Mouse (Mus musculus): ENCODE data around the gene Med1.
A peak's percentile ranks its signal among the peaks of the same experiment; 100 is the strongest.
"Not testable (repeated sequence)": the region's sequence is repeated elsewhere in the genome, so short reads cannot be mapped to it uniquely, and the experiment has no call there.

Med1 gene

GRCm38 (mm10) chr11:98187640-98188395 lies 5.3 kb downstream of the Med1 start:
- no peak for DNase-seq (ENCODE audit: low read depth, low spot score)
- Histone ChIP-seq H3K36me3 (ENCODE audit: control insufficient read depth, insufficient read depth, low read length, poor library complexity, severe bottlenecking) (peaks cover 9% of the 10 kb centered on the region), H3K27me3 (ENCODE audit: control insufficient read depth, insufficient read depth, low read length, poor library complexity, severe bottlenecking) (no peaks in the 10 kb centered on the region)

- DNase-seq (ENCODE audit: low read depth, low spot score); H3K27me3 ChIP-seq (ENCODE audit: control insufficient read depth, insufficient read depth, low read length, poor library complexity, severe bottlenecking); H3K36me3 ChIP-seq (ENCODE audit: control insufficient read depth, insufficient read depth, low read length, poor library complexity, severe bottlenecking): not testable (repeated sequence)
These were observed 10.9 kb downstream of the Med1 start for GRCm38 (mm10) chr11:98182149-98182548.

DNA sequence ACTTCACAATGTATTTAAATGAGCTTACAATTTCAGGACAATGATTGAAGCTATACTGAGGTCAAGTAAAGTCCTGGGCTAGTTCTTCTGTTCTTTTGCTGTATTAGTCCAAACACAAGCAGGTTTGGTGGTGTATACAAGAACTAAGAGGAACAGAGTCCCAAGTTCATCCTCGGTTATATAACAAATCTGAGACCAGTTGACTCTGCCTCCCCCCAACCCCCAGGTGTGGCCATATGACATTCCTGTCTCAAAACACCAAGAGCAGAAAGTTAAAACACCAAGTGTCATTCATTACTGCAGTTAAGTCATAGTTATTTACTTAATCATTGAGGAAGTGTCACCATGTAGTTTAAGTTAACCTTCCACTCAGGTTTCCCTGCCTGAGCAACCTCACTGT lies 24.7 kb downstream of the Med1 start:
- DNase-seq (ENCODE audit: low read depth, low spot score), result no peak
- no peaks in the 10 kb centered on the region; the same call in 1 of the 2 replicates for H3K27me3 ChIP-seq (ENCODE audit: control insufficient read depth, insufficient read depth, low read length, poor library complexity, severe bottlenecking)

DNA sequence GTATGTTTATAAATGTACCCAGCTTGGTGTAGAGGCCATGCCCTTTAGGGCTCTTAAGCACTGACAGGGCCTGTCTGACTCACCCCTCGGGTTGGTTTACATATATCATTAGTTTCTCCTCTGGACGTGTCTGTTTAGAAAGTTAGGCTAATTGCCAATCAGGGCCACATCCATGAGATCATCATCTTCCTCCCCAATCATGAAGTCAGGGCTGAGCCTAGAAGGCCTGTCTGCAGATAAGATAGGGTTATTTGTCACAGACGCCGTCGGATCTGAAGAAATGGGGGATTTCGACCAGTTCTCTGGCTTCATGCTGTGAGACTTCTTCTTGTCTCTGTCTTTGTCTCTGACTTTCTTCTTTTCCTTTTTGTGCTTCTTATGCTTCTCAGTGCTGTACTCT lies 38.0 kb downstream of the Med1 start:
- Histone ChIP-seq H3K27me3 (ENCODE audit: control insufficient read depth, insufficient read depth, low read length, poor library complexity, severe bottlenecking) (no peaks in the 10 kb centered on the region), H3K36me3 (ENCODE audit: control insufficient read depth, insufficient read depth, low read length, poor library complexity, severe bottlenecking) (peaks cover 2% of the 10 kb centered on the region; the same call in 1 of the 2 replicates)
- DNase-seq (ENCODE audit: low read depth, low spot score), result no peak

More for the DNA sequence above, 24.7 kb downstream of the Med1 start:
- H3K36me3 ChIP-seq (ENCODE audit: control insufficient read depth, insufficient read depth, low read length, poor library complexity, severe bottlenecking), result peaks cover 26% of the 10 kb centered on the region

DNA sequence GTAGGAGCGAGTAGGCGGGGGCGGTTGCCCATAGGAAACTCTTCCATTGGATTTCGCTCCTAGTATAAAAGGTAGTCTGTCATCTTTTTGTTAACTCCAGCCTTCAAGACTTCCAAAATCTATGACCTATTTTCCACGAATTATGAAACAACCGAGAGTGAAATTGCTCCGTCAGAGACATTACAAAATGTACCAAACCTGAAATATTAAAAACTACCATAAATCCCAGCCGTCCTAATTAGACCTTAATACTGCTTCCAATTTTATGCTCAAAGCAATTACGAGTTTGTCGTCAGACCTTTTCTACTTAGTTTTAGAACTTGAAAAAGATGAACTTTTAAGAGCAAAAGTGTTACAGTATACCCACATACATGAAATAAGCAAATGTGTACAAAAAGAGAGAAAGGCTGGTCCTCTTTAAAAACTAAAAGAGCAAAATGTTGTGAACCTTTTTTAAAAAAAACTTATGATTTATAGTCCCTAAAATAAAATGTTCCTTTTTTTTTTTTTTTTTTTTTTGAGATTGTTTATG lies 42.4 kb downstream of the Med1 start:
- Histone ChIP-seq H3K36me3 (ENCODE audit: control insufficient read depth, insufficient read depth, low read length, poor library complexity, severe bottlenecking) (0 out of 2 replicates have a peak, but pooled peaks cover 5% of the 10 kb centered on the region), H3K27me3 (ENCODE audit: control insufficient read depth, insufficient read depth, low read length, poor library complexity, severe bottlenecking) (no peaks in the 10 kb centered on the region)
- no peak for DNase-seq (ENCODE audit: low read depth, low spot score)

- Histone ChIP-seq H3K36me3 (ENCODE audit: control insufficient read depth, insufficient read depth, low read length, poor library complexity, severe bottlenecking) (0 out of 2 replicates have a peak, but pooled peaks cover 5% of the 10 kb centered on the region), H3K27me3 (ENCODE audit: control insufficient read depth, insufficient read depth, low read length, poor library complexity, severe bottlenecking) (no peaks in the 10 kb centered on the region)
- peak; percentile 89 for DNase-seq (ENCODE audit: low read depth, low spot score)
These were observed 43.1 kb downstream of the Med1 start, which contains the start of gene Fbxl20 for GRCm38 (mm10) chr11:98149786-98150624. Fbxl20 (minus strand) TSS chr11:98150403.

GRCm38 (mm10) chr11:98149304-98149750 lies 43.8 kb downstream of the Med1 start:
- DNase-seq (ENCODE audit: low read depth, low spot score), result peak; percentile 91
- Histone ChIP-seq H3K36me3 (ENCODE audit: control insufficient read depth, insufficient read depth, low read length, poor library complexity, severe bottlenecking) (0 out of 2 replicates have a peak, but pooled peaks cover 5% of the 10 kb centered on the region), H3K27me3 (ENCODE audit: control insufficient read depth, insufficient read depth, low read length, poor library complexity, severe bottlenecking) (no peaks in the 10 kb centered on the region)

DNA sequence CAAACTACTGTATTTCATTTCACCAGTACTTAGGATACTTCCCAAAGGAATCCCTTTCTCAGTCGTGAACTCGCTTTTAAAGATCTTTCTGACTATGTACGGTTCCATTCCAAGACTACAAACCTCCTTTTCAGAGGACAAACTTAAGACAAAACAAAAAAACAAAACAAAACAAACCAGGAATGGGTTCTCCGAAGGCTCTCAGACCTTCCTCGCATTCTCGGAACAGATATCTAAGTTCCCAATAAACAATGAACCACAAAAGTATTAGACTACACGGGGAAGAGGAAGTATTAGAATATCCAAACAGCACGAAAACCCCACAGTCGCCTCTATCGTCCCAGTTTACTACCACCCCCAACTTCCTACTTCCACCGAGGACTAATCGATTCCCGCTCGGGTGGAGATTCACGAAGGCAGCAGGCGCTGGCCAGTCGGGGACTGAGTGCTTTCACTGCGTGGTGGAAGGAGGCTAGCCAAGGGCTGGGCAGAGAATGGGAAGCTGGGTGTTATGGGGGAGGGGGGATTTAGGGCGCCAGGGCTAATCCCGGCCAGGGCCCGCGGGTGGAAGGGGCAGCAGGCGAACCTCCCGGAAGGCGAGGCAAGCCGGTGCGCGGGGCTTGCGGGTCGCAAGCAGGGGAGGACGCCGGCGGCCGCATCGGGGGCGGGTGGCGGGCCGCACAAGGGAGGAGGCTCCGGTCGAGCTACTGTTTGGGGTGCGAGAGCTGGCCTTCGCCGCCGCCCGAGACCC lies 44.4 kb downstream of the Med1 start:
- DNase-seq (ENCODE audit: low read depth, low spot score), result peak; percentile 29
- Histone ChIP-seq H3K27me3 (ENCODE audit: control insufficient read depth, insufficient read depth, low read length, poor library complexity, severe bottlenecking) (no peaks in the 10 kb centered on the region), H3K36me3 (ENCODE audit: control insufficient read depth, insufficient read depth, low read length, poor library complexity, severe bottlenecking) (0 out of 2 replicates have a peak, but pooled peaks cover 5% of the 10 kb centered on the region)

DNA sequence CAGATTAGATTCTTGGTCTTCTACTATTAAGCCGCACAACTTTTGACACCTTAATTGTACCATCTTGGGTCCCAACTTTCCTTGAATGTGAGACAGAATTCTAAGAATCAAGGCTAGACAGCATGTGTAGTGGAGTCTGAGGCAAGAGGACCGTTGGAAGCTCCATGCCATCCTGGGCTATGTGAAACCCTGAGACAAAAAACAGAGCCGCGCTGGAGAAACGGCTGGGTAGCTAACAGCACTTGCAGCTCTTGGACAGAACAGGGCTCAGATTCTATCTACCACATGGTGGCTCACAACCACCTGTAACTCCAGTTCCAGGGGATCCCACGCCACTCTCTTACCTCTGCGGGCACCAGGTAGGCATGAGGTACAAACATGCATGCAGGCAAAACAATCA lies 47.2 kb downstream of the Med1 start:
- Histone ChIP-seq H3K36me3 (ENCODE audit: control insufficient read depth, insufficient read depth, low read length, poor library complexity, severe bottlenecking) (0 out of 2 replicates have a peak, but pooled peaks cover 2% of the 10 kb centered on the region), H3K27me3 (ENCODE audit: control insufficient read depth, insufficient read depth, low read length, poor library complexity, severe bottlenecking) (no peaks in the 10 kb centered on the region)
- DNase-seq (ENCODE audit: low read depth, low spot score), result no peak

DNA sequence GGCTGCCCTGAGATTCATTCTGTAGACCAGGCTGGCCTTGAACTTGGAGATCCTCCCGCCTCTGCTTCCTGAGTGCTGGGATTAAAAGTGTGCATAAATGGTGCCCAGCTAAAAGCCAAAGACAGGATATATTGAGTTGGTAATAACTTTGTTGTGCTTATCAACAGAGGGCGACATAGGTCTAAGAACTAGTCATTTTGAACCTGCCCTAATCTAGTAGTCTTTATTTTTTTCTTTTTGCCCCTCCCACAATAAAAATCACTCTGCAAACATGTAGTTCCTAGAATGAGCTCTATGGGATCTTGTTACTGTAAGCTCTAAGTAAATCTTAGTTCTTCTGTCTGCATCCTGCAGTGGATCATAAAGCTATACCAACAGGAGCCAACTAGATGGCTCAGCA lies 50.5 kb downstream of the Med1 start:
- no peaks in the 10 kb centered on the region for H3K27me3 ChIP-seq (ENCODE audit: control insufficient read depth, insufficient read depth, low read length, poor library complexity, severe bottlenecking)
- 0 out of 2 replicates have a peak, but pooled peaks cover 2% of the 10 kb centered on the region for H3K36me3 ChIP-seq (ENCODE audit: control insufficient read depth, insufficient read depth, low read length, poor library complexity, severe bottlenecking)
- DNase-seq (ENCODE audit: low read depth, low spot score), result peak; percentile 50

DNA sequence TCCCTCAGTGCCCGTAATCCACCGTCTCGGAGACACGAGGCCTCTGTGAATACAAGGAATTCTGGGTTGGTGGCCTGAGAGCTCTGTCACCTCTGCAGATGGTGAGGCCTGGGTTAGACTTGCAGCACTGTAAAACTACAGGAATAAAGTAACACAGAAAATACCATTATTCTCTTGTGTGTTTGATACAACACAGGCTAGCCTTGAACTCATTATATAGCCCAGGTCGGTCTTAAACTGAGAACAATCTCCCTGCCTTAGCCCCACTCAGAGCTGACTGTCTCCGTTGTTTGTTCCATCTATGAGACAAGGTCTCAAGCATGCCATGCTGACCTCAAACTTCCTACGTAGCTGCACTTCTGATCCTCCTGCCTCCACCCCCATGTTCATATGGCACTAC lies 54.2 kb downstream of the Med1 start:
- no peak for DNase-seq (ENCODE audit: low read depth, low spot score)
- Histone ChIP-seq H3K36me3 (ENCODE audit: control insufficient read depth, insufficient read depth, low read length, poor library complexity, severe bottlenecking) (no peaks in the 10 kb centered on the region), H3K27me3 (ENCODE audit: control insufficient read depth, insufficient read depth, low read length, poor library complexity, severe bottlenecking) (no peaks in the 10 kb centered on the region)

GRCm38 (mm10) chr11:98137836-98138235 lies 55.3 kb downstream of the Med1 start:
- Histone ChIP-seq H3K36me3 (ENCODE audit: control insufficient read depth, insufficient read depth, low read length, poor library complexity, severe bottlenecking) (no peaks in the 10 kb centered on the region), H3K27me3 (ENCODE audit: control insufficient read depth, insufficient read depth, low read length, poor library complexity, severe bottlenecking) (no peaks in the 10 kb centered on the region)
- DNase-seq (ENCODE audit: low read depth, low spot score), result no peak

DNA sequence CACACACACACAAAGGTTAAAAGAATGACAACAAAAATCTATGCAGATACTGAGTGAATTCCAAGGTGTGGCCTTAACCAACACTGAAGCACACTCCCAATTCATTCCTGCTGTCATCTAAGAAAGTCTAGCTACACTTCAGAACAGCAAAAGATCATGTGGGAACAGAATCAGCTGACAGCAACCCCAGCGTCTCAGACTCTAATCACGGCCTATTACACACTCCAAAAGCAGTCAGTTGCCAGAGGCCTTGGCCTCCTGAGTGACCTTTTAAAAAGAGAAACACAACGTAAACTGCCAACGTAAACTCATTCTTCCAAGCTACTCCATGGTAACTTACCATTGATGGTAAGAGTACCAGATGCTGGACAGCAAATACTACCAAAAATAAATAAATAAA lies 58.1 kb downstream of the Med1 start:
- DNase-seq (ENCODE audit: low read depth, low spot score), result no peak
- H3K27me3 ChIP-seq (ENCODE audit: control insufficient read depth, insufficient read depth, low read length, poor library complexity, severe bottlenecking), result no peaks in the 10 kb centered on the region
- no peaks in the 10 kb centered on the region for H3K36me3 ChIP-seq (ENCODE audit: control insufficient read depth, insufficient read depth, low read length, poor library complexity, severe bottlenecking)

GRCm38 (mm10) chr11:98123424-98123823 lies 69.7 kb downstream of the Med1 start:
- no peak for DNase-seq (ENCODE audit: low read depth, low spot score)
- Histone ChIP-seq H3K36me3 (ENCODE audit: control insufficient read depth, insufficient read depth, low read length, poor library complexity, severe bottlenecking) (peaks cover 4% of the 10 kb centered on the region; the same call in 1 of the 2 replicates), H3K27me3 (ENCODE audit: control insufficient read depth, insufficient read depth, low read length, poor library complexity, severe bottlenecking) (no peaks in the 10 kb centered on the region)

All from splenic B cell, adult 2 months (primary cell).